Mouse (Mus musculus) brown adipose tissue, adult 24 weeks (tissue): Measurements from ENCODE around the gene Mapk12. TPM values are rescaled to one million over a fixed set of nuclear protein-coding genes. Genes with fewer than 3 reads are reported as not detected.

ENCODE experiments used
- H3K27ac ChIP-seq: fragments of 200-500 bp; replicated peaks from 2 replicates; pipeline ENCODE4 v1.5.1; 2012; ENCODE audit warnings: low read depth, mild to moderate bottlenecking, low read length
- H3K4me1 ChIP-seq: fragments of 200-500 bp; 2 replicates; pipeline ENCODE4 v1.6.1; 2012; ENCODE audit warnings: low read length, mixed read lengths; ENCODE audit not compliant: control insufficient read depth, insufficient read depth, insufficient read length
- H3K4me3 ChIP-seq: fragments of 200-500 bp; 2 replicates; pipeline ENCODE4 v1.5.1; 2012; ENCODE audit warnings: low read depth, mild to moderate bottlenecking, low read length, moderate library complexity; ENCODE audit not compliant: insufficient read depth
- polyA plus RNA-seq: library from polyadenylated mRNA; stranded (reverse); fragments of >200 nt; gene quantifications from 2 replicates; pipeline ENCODE4 v1.2.4, GENCODE M21; 2012; ENCODE audit not compliant: missing spikeins, insufficient read depth, insufficient read length

Mapk12 gene
- polyA plus RNA-seq, 1 experiment, result 6.6 TPM

GRCm38 (mm10) chr15:89137378-89138045 is 3.0 kb downstream of the Mapk12 start:
- no peak overlapping the region for H3K4me3 ChIP-seq
- H3K4me1 ChIP-seq, result peaks cover 20% of the 10 kb centered on the region
- no peak overlapping the region for H3K27ac ChIP-seq

DNA sequence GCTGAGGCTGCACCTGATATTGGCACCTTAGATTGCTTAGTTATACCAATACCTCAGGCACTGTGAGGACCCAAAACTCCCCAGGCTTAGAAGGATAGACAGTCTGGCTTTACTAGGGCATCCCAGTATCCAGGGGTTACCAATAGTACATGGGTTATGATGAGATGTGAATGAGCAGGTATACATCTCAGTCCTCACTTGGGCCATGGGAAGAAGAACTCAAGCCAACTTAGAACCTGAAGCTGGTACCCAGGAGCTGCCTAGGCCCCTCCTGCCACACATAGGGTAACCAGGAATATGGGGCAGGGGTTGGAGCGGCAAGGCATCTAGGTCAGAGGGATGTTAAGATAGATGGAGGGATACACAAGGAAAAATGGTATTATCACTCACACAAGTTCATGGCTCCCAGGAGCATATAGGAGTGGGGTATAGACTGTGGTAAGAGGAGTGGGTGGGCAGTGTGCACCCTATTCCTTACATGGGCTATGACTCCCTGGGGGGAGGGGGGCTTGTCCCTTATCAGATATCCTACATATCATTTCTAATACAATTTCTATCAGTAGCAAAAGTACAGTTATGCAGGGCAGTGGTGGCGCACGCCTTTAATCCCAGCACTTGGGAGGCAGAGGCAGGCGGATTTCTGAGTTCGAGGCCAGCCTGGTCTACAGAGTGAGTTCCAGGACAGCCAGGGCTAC is 3.9 kb downstream of the Mapk12 start:
- H3K27ac ChIP-seq, result no peak overlapping the region
- peaks cover 15% of the 10 kb centered on the region for H3K4me1 ChIP-seq
- no peak overlapping the region for H3K4me3 ChIP-seq

DNA sequence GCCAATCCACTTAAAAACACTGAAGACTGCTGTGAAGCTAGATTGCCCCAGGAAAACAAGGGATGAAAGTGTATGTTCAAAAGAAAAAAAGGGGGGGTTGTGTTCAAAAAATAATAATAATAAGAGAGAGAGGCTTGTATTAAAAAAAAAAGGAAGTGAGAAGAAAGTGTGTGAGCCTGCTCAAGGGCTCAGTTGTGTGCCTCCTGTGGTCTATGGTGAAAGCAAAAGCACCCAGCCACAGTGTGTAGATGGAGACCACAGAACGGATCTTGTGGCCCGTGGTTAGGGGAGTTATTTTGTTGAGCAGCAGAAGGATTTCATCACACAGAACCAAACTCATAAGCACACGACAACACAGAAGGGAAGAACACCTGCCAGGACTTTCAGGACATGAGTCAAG is 9.2 kb downstream of the Mapk12 start:
- H3K4me1 ChIP-seq, result peaks cover 10% of the 10 kb centered on the region
- no peak overlapping the region for H3K27ac ChIP-seq
- no peak overlapping the region for H3K4me3 ChIP-seq

DNA sequence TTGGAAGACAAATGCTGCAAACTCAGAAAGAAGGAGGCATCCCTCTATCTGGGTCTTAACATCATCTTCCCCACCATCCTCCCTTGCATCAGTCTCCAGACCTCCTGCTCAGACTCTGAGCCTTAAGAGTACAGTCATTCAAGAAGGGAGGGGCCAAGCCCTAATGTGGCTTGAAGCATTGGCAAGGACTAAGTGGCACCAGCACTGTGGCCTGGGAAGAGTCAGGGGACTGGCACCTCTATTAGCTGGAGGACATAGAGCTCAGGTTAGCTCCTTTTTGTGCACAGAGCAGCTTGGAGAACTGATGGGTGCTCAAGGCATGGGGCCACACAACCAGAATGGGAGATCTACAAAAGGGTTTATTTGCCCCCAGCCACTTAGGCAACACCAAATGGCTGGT is 10.3 kb downstream of the Mapk12 start:
- Histone ChIP-seq H3K4me3 (no peak overlapping the region), H3K4me1 (peaks cover 10% of the 10 kb centered on the region)

GRCm38 (mm10) chr15:89128382-89129350 is 11.8 kb downstream of the Mapk12 start, which contains the start of gene Hdac10:
Gene Hdac10, minus strand, starts transcription at chr15:89128700.
- Histone ChIP-seq H3K27ac (peak within 1 kb of the TSS; percentile 87), H3K4me3 (peak within 1 kb of the TSS; percentile 85), H3K4me1 (peaks cover 10% of the 10 kb centered on the region)

More for the DNA sequence above, 10.3 kb downstream of the Mapk12 start:
- H3K27ac ChIP-seq, result no peak overlapping the region

DNA sequence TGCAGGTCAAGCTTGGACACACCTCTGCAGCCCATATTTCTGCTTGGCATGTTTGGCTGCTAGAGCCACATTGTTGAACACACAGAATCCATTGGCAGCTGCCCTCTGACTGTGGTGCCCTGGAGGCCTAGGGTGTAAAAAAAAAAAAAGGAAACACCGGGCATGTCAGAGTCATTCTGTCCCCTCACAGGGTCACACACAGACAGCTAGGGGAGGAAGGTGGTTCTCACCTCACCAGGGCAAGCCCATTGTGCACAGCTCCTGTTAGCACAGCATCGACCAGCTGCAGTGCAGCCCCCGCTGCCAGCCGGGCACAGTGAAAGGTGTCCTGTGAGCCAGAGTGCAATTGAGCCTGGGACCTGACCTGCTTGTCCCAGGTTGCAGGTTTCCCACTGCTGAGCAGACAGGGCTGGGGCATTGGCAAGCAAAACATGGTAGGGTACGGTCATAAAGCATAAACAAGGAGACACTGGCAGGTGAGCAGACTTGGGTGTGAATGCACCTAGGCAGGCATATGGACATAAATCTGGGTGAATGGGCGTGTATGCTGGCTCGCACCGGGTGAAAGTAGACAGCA is 13.1 kb downstream of the Mapk12 start:
- peaks cover 15% of the 10 kb centered on the region for H3K4me1 ChIP-seq
- H3K4me3 ChIP-seq, result peak overlapping the region; percentile 85
- no peak overlapping the region for H3K27ac ChIP-seq

DNA sequence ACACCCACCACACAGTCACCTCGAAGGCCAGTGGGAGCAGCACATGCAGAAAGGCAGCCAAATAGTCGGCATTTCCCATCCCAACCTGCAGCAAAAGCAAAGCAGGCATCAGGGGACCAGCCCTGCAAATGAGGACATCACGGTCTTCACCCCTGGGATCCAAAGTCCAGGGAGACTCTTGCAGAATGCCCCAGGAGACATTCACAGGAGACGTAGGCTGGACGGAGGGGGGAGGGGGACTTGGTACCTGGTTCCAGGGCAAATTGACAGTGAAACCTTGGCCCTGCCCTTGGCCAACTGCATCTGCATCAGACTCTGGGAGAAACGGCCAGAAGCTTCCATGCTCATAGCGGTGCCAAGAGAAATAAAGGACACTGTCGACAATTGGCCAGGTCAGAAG is 13.9 kb downstream of the Mapk12 start:
- Histone ChIP-seq H3K4me1 (peaks cover 23% of the 10 kb centered on the region), H3K4me3 (no peak overlapping the region), H3K27ac (no peak overlapping the region)

GRCm38 (mm10) chr15:89125351-89125750 is 15.2 kb downstream of the Mapk12 start:
- Histone ChIP-seq H3K27ac (no peak overlapping the region), H3K4me3 (no peak overlapping the region)

GRCm38 (mm10) chr15:89124312-89124711 is 16.2 kb downstream of the Mapk12 start:
- Histone ChIP-seq H3K4me3 (no peak overlapping the region), H3K4me1 (peaks cover 23% of the 10 kb centered on the region), H3K27ac (no peak overlapping the region)

More at GRCm38 (mm10) chr15:89125351-89125750, 15.2 kb downstream of the Mapk12 start:
- H3K4me1 ChIP-seq, result peaks cover 23% of the 10 kb centered on the region

DNA sequence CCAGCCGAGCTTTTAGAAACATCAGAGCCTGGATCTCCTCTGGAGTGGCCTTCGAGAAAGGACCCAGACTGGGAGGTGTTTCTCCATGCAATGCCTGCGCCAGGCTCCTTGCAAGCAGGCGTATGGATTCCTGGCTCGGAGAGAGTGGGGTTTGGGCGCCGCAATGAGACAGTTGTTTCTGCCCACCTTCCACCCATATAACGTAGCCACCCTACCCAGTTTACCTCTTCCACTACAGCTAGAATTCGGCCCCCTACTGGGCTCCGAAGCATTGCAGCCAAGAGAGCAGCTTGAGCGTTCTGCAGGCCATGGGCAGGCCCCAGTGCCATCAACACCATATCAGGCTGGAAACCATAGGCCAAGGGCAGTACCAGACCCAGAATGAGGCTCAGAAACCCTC is 16.9 kb downstream of the Mapk12 start:
- peak overlapping the region; percentile 88; the same call in 1 of the 2 replicates for H3K4me3 ChIP-seq
- no peak overlapping the region for H3K27ac ChIP-seq
- H3K4me1 ChIP-seq, result peaks cover 20% of the 10 kb centered on the region

DNA sequence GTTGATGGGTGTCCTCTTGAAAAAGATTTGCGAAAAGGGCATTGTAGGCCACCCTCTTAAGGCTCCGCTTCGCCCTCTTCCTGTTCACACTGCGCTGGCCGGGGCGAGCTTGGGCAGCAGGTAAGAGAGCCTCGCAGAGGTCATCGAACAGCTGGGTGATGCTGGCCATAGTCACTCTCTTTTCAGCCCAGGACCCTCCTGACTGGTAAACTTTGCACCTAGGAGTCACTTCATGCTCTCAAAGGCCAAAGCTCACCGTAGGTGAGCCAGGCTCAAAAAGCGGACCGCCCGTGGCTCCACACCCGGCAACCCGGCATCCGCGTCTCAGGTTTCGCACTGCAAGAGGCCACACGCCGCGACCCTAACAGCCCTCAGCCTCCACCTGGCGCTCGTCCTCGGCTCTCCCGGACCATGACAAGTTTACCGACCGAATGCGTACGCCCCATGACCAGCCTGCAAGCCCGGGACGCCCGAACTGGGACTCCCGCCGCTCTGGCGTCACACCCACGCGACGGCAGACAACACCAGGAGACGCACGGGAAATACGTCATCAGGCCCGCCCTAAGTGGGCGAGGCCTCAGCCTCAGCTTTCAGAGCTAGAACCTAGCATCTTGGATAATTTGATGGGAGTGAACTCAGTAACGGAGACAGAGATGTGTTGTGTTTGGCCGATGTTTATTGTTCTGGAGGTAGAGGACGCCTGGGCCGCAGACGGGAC is 17.7 kb downstream of the Mapk12 start, which contains the start of gene Tubgcp6:
TSS of gene Tubgcp6 (minus strand) at position 464 of the 718 bp plus-strand sequence.
- Histone ChIP-seq H3K4me1 (peaks cover 18% of the 10 kb centered on the region), H3K27ac (no peak within 1 kb of the TSS), H3K4me3 (peak within 1 kb of the TSS; percentile 88)

GRCm38 (mm10) chr15:89118007-89118406 is 22.5 kb downstream of the Mapk12 start:
- no peak overlapping the region for H3K4me3 ChIP-seq
- H3K4me1 ChIP-seq, result peaks cover 8% of the 10 kb centered on the region
- H3K27ac ChIP-seq, result no peak overlapping the region

- no peak overlapping the region for H3K27ac ChIP-seq
- H3K4me1 ChIP-seq, result no peaks in the 10 kb centered on the region
- H3K4me3 ChIP-seq, result no peak overlapping the region
These were observed 30.4 kb downstream of the Mapk12 start for GRCm38 (mm10) chr15:89110147-89110546.

DNA sequence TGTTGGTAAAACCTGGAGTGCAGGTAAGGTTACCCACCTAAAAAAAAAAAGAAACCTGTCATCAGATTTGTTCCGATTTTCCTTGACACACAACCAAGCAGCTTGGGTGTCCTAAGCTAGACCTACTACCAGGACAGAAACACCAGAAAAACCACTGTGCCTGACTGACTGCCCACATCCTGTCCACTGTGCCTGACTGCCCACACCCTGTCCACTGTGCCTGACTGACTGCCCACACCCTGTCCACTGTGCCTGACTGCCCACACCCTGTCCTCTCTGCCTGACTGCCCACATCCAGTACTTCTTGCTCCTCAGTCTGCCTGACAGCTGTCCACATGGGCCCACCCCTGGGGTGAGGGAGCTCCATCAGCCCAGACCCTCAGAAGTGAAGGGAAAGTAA is 33.5 kb downstream of the Mapk12 start:
- Histone ChIP-seq H3K4me1 (no peaks in the 10 kb centered on the region), H3K27ac (no peak overlapping the region), H3K4me3 (no peak overlapping the region)
